Mouse (Mus musculus) CD4-positive helper T cell, adult 2 months (primary cell): Measurements from ENCODE around the gene Fgf8.

Source experiments
- DNase-seq: peaks from one replicate; pipeline ENCODE4 v3.0.0-alpha.2; 2012; ENCODE audit warnings: low read depth, missing footprints, low spot score

Fgf8 gene

DNA sequence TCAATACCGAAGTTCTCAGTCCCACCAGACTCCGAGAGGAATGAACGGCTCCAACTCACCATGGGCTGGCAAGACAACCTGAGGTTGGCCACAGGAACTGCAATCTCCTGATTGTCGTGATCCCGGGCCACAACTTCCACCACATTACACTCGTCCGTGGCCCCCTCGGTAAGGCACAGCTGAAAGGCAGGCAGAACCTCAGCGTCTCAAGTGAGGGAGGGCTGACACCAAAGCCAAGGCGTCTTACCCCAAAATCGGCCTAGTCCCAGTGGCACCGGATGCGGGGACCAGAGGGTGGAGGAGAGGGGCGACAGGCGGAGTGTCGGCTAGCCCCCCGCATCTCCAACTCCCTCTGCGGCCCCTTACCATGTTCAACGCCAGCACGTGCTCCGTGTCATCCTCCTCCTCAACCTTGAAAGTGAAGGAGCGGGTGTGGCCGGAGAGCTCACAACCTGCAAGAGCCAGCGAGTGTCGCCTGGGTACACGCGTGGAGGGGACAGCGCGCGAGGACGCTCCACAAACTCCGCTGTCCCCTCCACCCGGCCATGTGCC is 6.1 kb upstream of the Fgf8 start:
- peak; percentile 62 for DNase-seq

DNA sequence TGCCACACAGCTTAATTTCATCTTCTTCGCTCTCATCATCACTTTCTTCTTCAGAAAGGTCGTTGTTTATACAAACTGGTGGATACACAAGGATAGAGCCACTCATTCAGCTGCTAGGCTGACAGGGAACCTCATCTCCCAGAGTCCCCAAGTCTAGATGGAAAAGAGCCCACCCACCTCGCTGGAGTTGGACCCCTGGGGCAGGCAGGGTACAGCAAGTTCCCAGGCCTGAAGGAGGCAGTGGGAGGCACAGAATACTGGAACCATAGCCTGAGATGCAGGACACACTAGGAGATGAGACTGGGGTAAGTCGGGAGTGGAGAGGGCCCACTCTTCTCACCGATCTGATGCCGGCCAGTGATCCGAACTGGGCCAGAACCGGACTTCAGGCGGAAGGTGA is 5.5 kb upstream of the Fgf8 start:
- DNase-seq: no peak

DNA sequence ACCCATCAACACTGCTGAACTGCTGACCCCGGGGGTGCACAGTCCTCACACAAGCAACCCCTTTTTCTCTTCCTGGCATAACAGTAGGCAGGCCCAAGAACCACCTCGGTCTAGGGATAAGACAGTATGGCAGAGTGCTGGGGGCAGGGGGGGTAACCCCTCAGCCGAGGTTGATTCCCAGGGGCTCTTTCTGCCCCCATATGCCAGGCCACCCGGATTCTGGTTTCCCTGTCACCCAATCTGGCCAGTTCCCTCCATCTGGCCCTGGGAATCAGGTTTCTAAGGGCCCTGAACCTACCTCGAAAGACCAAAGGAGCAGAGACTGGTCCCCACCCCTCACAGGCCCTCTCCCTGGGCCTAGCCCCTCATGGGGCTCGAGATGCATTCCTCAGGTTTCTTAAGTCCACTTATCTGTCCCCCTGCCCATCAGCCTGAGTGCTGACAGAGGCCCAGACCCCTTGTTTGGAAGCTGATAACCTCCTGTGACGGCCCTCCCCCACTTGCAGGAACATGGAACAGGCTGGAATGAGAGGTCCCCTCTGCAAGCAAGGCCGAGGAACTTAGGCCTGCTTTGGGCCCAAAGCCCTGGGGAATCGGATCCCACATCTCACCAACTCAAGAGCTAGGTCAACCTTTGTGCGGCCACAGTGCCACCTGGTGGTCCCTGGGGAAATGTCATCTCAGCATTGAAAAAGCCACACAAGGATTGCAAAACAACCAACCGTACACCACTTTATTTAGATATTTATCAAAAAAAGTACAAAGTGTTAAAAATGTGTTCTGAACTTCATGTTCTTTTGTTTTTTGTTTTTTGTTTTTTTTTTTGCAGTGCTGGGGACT is 4.5 kb upstream of the Fgf8 start:
- peak; percentile 82 for DNase-seq

DNA sequence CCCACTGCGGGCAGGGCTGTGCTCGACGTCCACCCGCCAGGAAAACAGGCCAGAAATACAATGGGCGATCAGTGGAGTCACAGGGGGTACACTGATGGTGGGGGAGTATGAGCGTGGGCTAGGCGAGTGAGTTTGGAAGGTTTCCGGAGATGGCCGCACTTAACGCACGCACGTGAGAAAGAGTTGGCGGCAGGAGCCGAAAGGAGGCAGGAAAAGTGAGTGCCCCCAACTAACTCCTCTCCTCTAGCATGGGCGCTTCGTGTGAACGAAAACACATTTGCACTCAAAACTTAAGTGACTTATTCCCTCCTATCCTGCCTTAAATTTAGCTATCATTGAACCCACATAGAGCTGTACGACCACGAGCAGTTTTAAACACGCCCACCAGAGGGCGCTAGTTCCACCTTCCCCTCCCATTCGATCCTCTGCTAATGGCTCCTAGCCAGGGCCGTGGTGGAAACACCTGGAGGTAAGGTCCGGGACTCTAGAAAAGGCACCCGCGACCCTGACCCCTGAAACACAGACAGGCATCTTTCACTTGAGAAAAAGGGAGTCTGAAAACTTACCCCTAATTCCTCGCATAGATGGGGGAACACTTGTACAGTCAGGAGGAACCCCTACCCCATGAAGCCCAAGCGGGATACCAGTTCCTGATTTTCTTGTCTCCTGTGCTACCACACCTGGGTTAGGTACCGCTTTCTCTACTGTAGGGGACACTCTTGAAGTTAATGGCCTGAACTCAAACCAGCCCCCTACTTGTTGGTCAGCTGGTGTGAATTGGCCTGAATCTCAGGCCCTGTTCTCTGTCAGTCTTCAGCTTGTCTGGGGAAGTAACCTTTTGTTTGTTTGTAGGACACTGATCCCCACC is 3.7 kb upstream of the Fgf8 start:
- DNase-seq: peak; percentile 80

DNA sequence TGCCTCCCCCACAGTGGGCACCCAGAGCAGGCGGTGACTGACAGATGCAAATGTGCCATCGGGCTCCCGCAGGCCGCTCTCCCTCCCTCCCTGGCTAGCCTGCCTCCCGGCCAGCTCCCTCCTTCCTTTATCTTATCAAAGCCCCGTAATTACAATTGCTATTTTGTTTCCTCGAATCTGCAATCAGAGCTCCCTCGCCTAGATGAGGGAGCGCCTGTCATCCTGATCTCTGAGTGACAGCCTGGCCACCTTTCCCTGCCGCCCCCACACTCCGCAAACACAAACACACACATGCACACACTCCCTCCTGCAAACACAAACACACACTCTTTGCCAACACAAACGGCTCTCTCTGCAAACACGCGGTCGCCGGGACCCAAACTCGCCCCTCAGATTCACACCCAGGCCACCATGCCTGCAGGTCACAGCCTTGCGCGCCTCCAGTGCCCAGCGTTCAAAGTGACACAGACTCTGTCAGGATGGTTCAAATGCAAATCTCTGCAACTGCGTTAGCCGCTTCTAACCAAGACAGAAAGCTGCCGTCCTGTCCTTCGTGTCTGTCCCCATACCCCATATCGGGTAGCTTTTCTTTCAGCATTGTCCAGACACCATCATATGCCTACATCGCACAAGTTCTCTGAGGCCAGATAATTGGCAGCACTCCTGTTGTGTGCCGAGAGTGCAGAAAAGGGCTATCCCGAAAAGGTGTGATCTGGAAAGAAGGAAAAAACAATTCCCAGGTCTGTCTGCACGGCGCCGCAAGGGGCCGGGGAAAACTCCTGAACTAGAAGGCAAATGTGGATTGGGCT is 2.8 kb upstream of the Fgf8 start:
- no peak for DNase-seq

DNA sequence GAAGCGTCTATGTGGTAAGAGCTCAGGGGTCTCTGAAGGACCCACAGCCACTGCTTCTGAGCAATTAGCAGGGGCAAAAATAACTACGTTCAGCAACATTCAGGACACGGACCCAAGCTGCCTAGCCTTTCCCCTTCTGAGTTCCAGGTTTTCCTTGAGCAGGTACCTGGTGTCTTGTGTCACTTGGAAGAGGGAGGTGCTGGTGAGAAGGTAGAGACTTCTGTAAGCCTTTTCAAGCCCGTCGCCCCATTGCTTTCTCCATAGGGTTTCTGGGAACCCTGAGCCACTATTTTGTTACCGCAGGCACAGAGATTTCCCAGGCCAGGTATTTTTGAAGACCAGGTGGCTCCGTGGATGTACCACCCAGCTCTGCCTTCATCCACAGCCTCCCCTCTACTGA is 904 bp upstream of the Fgf8 start:
- no peak for DNase-seq

DNA sequence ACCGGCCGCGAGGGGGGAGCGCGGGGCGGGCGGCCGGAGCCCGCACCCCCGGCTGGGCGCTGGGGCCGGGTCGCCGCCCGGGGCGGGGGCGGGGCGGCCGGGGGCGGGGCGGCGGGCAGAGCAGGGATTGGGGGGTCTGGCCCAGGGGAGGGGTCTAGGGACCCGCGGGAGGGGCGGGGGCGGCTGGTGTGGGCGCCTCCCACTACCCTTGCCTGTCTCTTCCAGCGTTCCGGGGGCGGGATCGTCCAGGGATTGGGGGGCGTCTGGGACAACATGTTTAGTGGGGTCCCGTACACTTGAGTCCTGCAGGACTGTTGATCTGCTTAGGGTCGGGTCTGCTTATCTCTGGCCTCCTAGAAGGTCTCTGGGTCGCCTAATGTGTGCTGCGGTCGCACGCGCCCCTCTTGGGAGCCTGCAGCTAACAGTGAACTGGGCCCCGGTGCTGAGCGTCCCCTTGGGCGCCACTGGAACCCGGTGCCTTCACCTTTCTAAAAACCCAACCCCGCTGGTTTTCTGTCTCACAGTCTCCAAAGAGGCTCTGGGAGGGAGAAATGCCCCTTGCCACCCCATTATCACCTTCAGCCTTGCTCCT is 365 bp upstream of the Fgf8 start:
- DNase-seq: no peak

DNA sequence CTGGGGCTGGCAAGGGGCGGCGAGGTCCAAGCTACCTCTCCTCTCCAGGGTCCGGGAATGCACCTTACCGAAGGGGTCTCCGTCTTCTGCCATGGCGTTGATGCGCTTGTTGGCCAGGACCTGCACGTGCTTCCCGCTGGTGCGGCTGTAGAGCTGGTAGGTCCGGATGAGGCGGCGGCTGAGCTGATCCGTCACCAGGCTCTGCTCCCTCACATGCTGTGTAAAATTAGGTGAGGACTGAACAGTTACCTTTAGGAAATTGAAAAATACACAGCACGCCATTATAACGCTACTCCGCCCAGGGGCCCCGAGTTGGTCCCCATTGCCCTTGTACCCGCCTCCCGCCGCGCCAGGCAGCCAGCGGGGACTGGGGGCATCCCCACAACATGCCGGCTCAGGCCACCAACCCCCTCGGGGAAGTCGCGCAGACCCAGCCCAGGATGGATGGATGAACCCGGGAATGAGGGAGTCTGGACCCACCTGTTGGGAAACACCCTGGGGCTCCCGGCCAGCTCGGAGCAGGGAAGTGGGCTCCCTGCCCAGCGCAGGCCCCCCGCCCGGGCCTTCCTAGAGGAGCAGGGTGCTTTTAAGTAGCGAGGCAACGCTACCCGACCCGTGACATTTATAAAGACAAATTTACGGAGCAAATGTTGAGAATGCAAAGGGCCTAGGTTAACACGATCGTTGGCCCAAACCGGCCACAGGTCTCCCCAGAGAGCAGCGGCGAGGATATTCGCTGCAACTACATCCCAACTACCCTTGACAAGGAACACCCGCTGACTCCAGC is 1.1 kb downstream of the Fgf8 start:
- no peak for DNase-seq

DNA sequence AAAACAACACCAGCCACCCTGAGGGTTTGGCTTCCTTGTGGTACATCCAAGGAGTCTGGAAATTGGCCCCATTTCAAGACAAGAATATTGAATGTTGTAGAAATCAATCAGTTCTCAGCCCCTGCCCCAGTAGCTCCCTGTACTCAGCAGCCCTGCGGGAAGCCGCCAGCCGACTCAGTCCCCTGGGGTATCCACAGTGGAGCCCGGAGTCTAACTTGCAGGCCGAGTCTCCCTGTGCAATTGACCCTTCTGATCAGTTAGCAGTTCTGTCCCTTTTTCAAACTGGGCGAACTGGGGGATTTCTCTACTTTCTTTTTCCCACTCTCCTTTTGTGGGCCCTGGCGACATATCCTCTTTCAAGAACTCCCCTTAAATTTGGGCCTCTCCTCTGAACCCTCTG is 1.9 kb downstream of the Fgf8 start:
- no peak for DNase-seq

DNA sequence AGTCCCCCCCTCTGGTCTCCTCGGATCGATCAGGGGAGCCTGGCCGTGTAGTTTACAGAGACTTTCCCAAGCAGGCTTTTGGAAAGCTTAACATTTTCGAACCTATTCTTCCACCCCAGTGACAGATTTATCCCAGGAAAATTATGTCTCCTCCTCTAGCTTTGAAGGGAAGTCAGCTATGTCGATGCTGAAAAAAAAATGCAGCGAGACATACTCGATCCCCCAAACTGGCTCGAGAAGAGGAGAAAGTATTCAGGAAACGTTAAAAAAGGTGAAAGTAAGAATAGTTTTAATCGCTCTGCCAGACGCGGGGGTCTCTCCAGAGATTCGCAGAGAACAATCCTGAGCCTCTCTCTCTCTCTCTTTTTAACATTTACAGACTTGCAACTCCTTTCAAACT is 2.5 kb downstream of the Fgf8 start:
- DNase-seq: no peak

DNA sequence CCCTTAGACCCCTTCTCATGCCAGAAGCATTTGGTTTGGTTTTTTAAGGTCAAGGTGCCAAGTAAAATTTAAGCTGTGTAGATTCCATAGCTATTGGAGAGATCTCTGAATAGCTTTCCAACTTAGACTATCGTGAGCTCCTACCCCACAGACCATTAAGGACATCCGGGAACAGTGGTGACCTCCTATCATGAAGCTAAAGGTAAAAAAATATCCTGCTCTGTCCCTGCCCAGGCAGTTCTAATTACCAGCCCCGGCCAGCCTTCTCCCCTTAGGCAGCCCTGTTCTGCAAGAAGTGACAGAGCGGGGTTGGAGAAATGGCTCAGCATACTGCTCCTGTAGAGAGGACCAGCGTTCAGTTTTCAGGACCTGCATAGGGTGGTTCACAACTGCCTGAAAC is 4.2 kb downstream of the Fgf8 start:
- DNase-seq: no peak

DNA sequence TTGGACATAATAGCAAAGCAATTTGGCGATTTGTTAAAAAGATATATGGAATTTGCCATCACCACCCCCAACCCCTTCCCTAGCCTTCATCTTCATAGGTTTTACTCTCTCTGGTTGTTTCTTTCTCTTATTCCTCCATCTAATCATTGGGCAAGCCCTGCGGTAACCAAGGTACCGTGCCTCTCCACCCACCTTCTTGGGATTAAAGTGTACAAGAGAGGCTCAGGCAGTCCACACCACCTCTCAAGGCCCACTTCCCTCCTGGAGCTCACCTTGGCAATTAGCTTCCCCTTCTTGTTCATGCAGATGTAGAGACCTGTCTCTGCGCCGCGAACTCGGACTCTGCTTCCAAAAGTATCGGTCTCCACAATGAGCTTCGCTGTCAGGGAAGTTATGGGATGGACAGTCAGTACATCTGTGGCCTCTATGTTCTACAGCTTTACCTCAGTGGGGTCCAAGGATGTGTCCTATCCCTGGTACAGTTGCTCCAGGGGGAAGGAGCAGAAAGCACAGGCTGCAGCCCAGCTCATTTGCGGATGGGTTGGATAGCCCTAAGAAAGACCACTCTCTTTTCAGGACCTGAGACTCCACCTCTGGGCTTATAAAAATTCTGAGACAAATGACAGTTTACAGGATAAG is 4.8 kb downstream of the Fgf8 start:
- DNase-seq: no peak

DNA sequence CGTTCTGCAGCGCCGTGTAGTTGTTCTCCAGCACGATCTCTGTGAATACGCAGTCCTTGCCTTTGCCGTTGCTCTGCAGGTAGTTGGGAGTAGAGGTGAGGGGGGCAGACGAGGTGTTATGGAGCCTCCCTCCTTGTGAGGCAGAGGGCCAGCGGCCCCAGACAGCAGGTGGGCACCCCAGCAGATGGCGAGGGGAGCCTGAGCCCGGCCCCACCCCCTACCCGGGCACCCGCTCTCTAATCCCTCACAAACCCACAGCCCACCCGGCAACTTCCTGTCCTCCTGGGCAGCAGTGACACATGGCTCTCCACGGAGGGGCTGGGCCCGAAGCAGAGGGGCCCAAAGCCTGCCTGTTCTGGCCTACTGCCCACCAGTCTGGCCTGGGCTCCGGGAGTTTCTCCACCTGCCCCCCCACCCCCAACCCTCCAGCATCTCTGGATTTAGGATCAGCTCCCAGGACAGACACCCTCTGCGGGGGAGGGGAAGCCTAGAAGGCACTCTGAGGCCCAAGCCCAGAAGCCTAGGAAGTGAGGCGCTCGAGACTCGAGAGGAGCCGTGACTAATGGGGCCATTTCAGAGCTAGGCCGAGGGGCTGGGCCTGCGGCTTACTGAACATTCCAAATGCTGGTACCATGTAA is 5.4 kb downstream of the Fgf8 start:
- DNase-seq: no peak

DNA sequence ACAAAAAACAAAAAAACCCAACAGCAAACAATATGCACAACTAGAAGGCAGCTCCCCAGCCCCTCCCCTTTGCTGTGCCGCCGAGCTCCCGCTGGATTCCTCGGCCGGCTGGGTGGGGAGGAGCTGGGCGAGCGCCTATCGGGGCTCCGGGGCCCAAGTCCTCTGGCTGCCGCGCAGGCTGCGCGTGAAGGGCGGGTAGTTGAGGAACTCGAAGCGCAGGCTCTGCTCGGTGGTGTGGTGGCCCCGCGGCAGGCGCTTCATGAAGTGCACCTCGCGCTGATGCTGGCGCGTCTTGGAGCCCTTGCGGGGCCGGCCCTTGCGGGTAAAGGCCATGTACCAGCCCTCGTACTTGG is 5.9 kb downstream of the Fgf8 start:
- peak; percentile 19 for DNase-seq

DNA sequence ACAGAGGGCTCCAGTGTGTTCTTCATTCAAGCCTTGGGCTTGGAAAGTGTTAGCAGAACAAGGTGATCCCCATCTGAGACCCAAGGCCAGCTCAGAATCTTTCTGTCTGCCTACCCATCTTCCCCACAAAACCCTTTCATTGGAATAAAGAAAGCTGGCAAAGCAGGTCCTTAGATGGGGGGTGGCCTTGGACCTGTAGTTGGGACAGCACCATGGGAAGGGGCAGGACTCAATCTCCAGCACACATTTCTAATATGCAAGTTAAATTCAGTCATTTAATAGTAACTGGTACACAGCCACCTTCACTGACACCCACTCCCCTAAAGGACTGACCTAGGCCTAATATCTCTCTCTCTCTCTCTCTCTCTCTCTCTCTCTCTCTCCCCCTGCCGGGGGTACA is 6.5 kb downstream of the Fgf8 start:
- DNase-seq: no peak

DNA sequence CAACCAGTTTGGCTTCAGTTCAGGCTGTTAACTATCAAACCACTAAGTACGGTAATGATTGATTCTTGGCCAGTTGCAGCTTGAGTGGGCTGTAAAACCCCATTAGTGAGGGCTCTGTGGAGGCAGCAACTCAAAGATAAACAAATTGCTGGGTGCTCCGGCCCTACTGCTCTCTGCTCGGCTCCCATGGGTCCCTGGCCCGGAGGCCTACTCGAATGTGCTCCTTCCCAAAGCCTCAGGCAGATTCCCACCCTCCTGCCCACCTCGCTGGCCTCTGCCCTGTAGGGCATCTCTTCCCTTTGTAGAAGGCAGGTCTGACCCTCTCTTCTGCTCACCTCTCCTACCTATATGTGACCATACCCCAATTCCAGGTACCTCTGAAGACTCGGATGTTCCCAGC is 8.0 kb downstream of the Fgf8 start:
- no peak for DNase-seq

DNA sequence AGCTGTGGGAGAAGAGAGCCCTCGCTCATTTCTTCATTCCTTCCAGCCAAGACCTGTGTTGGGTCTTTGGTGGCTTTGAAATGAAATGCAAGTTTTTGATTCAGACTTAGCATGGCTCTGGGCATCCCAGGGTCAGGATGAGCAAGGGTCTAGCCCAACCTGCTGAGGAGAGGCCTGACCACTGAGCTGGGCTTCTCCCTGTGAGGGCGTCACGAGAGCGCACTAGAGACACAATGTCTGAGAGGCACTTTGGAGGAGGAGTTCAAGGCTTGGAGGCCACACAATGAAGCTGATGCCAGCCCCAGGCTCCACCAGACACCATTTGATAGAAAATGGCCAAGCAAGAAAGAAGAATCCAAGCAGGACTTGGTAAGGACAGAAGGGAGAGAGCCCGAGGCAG is 8.5 kb downstream of the Fgf8 start:
- no peak for DNase-seq

DNA sequence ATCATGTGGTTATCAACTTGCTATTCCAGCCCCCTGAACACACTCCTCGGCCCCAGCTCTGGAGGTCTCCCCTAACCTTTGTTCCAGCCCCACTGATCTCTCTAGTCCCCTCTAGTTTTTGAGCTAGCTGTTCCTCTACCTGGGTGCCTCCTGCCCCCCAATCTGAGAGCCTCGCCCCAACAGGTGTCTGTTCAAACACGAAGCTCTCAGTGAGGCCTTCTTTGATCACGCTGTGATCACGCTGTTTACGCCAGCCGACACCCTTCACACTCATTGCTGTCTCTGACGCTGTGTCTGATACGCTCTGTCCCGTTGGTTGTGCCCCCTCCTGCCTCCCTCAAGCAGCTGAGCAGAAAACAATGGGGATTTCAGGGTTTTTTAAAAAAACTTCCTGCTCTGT is 9.2 kb downstream of the Fgf8 start:
- no peak for DNase-seq

DNA sequence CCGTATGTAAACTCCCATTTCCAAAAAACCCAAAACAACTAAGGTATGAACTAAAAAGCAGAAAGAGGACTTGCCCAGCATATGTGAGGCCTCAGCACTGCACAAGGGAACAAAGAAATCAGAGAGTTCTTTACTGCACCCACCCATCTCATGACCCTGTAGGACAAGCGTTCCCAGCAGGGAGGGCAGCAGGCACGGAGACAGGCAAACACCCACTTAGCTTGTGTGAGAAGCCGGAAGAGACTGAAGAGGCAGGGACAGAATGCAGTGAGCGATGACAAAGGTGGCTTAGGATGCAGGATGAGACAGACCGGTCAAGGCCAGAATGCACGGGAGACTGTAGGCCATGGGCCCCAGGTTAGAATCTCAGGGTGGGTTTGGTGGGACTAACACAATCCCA is 11.1 kb downstream of the Fgf8 start:
- DNase-seq: no peak

DNA sequence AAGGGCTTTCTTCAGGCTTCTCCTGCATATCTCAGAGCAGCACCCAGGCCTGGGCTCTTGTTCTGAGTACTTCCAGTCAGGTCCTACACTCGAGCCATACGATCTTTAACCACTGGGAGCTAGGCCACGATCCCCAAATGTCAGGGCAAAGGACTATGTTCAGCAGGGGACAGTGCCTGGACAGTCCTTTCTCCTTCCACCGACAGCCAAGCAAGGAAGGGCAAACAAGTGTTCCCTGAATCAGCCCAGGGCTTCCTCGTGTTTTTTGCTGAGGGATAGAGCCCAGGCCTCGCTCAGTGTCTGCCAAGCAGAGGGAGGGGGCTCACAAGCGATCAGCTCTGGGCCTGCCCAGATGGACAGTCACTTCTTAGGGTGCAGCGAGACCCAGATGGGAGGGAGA is 12.7 kb downstream of the Fgf8 start:
- DNase-seq: no peak
